Comparison of ENCODE assay signal across 9 mouse cellular contexts in the genomic region with DNA sequence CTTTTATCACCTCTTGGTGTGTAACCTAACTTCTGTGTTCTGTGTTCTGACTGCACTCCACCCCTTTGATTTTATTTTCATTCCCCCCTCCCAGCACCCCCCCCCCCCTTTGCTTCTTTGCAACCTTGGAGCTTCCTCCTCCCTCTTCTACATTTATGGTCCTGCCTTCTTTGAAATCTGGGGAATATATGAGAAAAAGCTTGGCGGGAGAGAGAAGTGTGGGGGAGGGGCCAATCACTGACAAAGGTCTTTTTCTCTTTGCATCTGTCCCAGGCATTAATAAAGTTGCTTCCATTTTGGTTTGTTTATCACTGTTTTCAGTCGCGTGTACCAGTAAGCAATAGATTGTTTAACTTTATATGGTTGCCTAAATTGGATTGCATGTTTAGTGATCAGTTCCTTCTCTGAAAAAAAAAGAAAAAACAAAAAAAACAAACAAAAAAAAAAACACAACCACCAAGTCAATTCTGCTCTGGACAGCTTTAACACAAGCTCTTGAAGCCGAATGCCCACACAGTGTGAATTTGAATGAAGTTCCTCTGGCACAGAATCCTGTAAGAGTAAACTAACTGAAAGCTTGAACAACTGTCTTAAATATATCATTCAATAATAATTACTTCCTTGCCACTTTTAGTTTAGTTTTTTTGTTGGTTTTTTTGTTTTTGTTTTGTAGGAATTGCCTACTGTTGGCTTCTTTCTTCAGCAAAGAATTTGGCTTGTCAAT. TPM values are rescaled to one million over a fixed set of nuclear protein-coding genes. Genes with fewer than 3 reads are reported as not detected.
DNase-seq lines count a peak whose midpoint lies in the region; ATAC-seq and TF ChIP-seq lines count a peak whose summit lies in the region.
"Had no signal": no experiment of that assay in that cellular context is flagged by ENCODE, and none has a peak within 500 bp of the region (broad histone marks: within the 10 kb centered on the region; RNA-seq: fewer than 3 reads in every experiment).

No protein-coding gene starts in this region.

- peak overlapping the region; percentile 57 for H3K4me3 ChIP-seq in lung, embryonic 14.5 days (ENCODE audit: low read depth, low read length)
- H3K4me3 ChIP-seq in forebrain, embryonic 11.5 days (ENCODE audit: low read depth, low read length), result peak overlapping the region; percentile 65
- no peak overlapping the region for H3K4me3 ChIP-seq in intestine, embryonic 15.5 days (replicated peaks)
- peak overlapping the region; percentile 77 for H3K4me3 ChIP-seq in neural tube, embryonic 14.5 days (ENCODE audit: low read depth, low read length)

- 33% methylated on average over 4 of the region's 4 CpGs for WGBS in lung, embryonic 14.5 days
- 18% methylated on average over 4 of the region's 4 CpGs for WGBS in forebrain, embryonic 11.5 days
- WGBS in intestine, embryonic 15.5 days, result 29% methylated on average over 4 of the region's 4 CpGs
- 12% methylated on average over 4 of the region's 4 CpGs for WGBS in neural tube, embryonic 14.5 days

- H3K9me3 ChIP-seq in lung, embryonic 14.5 days (ENCODE audit: low read depth, low read length), result no peaks in the 10 kb centered on the region
- no peaks in the 10 kb centered on the region for H3K9me3 ChIP-seq in forebrain, embryonic 11.5 days (ENCODE audit: control insufficient read depth, low read length)
- H3K9me3 ChIP-seq in intestine, embryonic 15.5 days, result no peaks in the 10 kb centered on the region
- H3K9me3 ChIP-seq in neural tube, embryonic 14.5 days (ENCODE audit: control insufficient read depth, low read length), result no peaks in the 10 kb centered on the region

- no peak for ATAC-seq in lung, embryonic 14.5 days (ENCODE audit: insufficient read depth)
- ATAC-seq in forebrain, embryonic 11.5 days (replicated peaks; ENCODE audit: low FRiP score), result no peak
- ATAC-seq in intestine, embryonic 15.5 days, result no peak
- no peak for ATAC-seq in neural tube, embryonic 14.5 days (ENCODE audit: low read depth)

- peak overlapping the region; percentile 98 for H3K4me2 ChIP-seq in lung, embryonic 14.5 days
- H3K4me2 ChIP-seq in forebrain, embryonic 11.5 days (ENCODE audit: low read depth, low read length, severe bottlenecking), result peak overlapping the region; percentile 82
- H3K4me2 ChIP-seq in intestine, embryonic 15.5 days (replicated peaks), result peak overlapping the region; percentile 99
- peak overlapping the region; percentile 49 for H3K4me2 ChIP-seq in neural tube, embryonic 14.5 days (ENCODE audit: low read depth, low read length)

- H3K27ac ChIP-seq in lung, embryonic 14.5 days (ENCODE audit: low read depth), result no peak overlapping the region
- H3K27ac ChIP-seq in forebrain, embryonic 11.5 days (ENCODE audit: low read depth, low read length), result no peak overlapping the region
- H3K27ac ChIP-seq in intestine, embryonic 15.5 days, result no peak overlapping the region
- no peak overlapping the region for H3K27ac ChIP-seq in neural tube, embryonic 14.5 days (ENCODE audit: low read depth, low read length)

- H3K27me3 ChIP-seq in lung, embryonic 14.5 days (ENCODE audit: insufficient read depth, low read length), result peaks cover 34% of the 10 kb centered on the region
- peaks cover 3% of the 10 kb centered on the region for H3K27me3 ChIP-seq in forebrain, embryonic 11.5 days (ENCODE audit: control insufficient read depth, insufficient read depth, low read length)
- peaks cover 31% of the 10 kb centered on the region for H3K27me3 ChIP-seq in intestine, embryonic 15.5 days (replicated peaks)
- H3K27me3 ChIP-seq in neural tube, embryonic 14.5 days (ENCODE audit: control insufficient read depth, insufficient read depth, low read length), result no peaks in the 10 kb centered on the region; the same call in 1 of the 2 replicates

- H3K36me3 ChIP-seq in lung, embryonic 14.5 days (ENCODE audit: insufficient read depth), result no peaks in the 10 kb centered on the region
- H3K36me3 ChIP-seq in forebrain, embryonic 11.5 days (ENCODE audit: control insufficient read depth, insufficient read depth, low read length), result no peaks in the 10 kb centered on the region
- H3K36me3 ChIP-seq in intestine, embryonic 15.5 days, result no peaks in the 10 kb centered on the region
- no peaks in the 10 kb centered on the region for H3K36me3 ChIP-seq in neural tube, embryonic 14.5 days (ENCODE audit: control insufficient read depth, insufficient read depth, low read length)

- no peaks in the 10 kb centered on the region for H3K4me1 ChIP-seq in lung, embryonic 14.5 days (ENCODE audit: insufficient read depth)
- H3K4me1 ChIP-seq in forebrain, embryonic 11.5 days (replicated peaks; ENCODE audit: control insufficient read depth, insufficient read depth, low read length), result peaks cover 6% of the 10 kb centered on the region; the same call in 1 of the 2 replicates
- peaks cover 26% of the 10 kb centered on the region for H3K4me1 ChIP-seq in intestine, embryonic 15.5 days (replicated peaks)
- H3K4me1 ChIP-seq in neural tube, embryonic 14.5 days (ENCODE audit: control insufficient read depth, insufficient read depth, low read length), result peaks cover 3% of the 10 kb centered on the region; the same call in 1 of the 2 replicates

- no peak for TF ChIP-seq CTCF in lung, embryonic 14.5 days (IDR thresholded peaks at IDR 0.05; ENCODE audit: low read depth)

- no peak overlapping the region for H3K9ac ChIP-seq in lung, embryonic 14.5 days
- H3K9ac ChIP-seq in forebrain, embryonic 11.5 days (ENCODE audit: low read length), result peak overlapping the region; percentile 65
- H3K9ac ChIP-seq in intestine, embryonic 15.5 days, result no peak overlapping the region
- peak overlapping the region; percentile 77 for H3K9ac ChIP-seq in neural tube, embryonic 14.5 days (replicated peaks; ENCODE audit: low read depth, low read length)

- no peak for DNase-seq in lung, embryonic 14.5 days
- DNase-seq in lung, postnatal 14 days, result no peak
- DNase-seq in forebrain, embryonic 11.5 days (ENCODE audit: low spot score), result peak; percentile 54
- DNase-seq in cerebellum, postnatal 36 days, result no peak
- no peak for DNase-seq in lung, adult 18-20 months
- DNase-seq in liver, result no peak

RNA-seq across cellular contexts. Expression of a gene that starts 4.0 kb away (rescaled TPM):
- polyA plus RNA-seq in lung, embryonic 14.5 days (2014; fragmentation: Nextera tagmentation; extraction: Ambion mirVana), result 0.31 and 0.37 TPM in 2 replicates
- 6.8 and 9.2 TPM in 2 replicates for polyA plus RNA-seq in forebrain, embryonic 11.5 days (2014; fragmentation: Nextera tagmentation; extraction: Ambion mirVana)
- polyA plus RNA-seq in intestine, embryonic 15.5 days (2015; fragmentation: Nextera tagmentation; extraction: Ambion mirVana), result 0.44 and 0.55 TPM in 2 replicates
- 19.9 and 28.1 TPM in 2 replicates for polyA plus RNA-seq in neural tube, embryonic 14.5 days (2014; fragmentation: Nextera tagmentation; extraction: Ambion mirVana)
- polyA plus RNA-seq: heart, postnatal 0 days had no signal

Comparison
In these comparisons a context has a peak if more than half of its experiments do, and no peak if none do; other contexts are left out.
1. H3K4me2 ChIP-seq: peak in every context shown above with its lines; median percentile 99 in intestine, embryonic 15.5 days; 98 in lung, embryonic 14.5 days; 82 in forebrain, embryonic 11.5 days; 49 in neural tube, embryonic 14.5 days.
2. H3K9ac ChIP-seq: peak in forebrain, embryonic 11.5 days (single experiment) and neural tube, embryonic 14.5 days (single experiment); none in lung, embryonic 14.5 days (single experiment) and intestine, embryonic 15.5 days (single experiment).